Mouse (Mus musculus) WW6 (cell line): Measurements from ENCODE around the gene Taok1.

Experiments
- DNase-seq: peaks from one replicate; pipeline ENCODE4 v3.0.0-alpha.2; 2013; ENCODE audit warnings: low read depth, low spot score

The Taok1 gene

GRCm38 (mm10) chr11:77492311-77492871, 115.2 kb downstream of the Taok1 start:
- no peak for DNase-seq

DNA sequence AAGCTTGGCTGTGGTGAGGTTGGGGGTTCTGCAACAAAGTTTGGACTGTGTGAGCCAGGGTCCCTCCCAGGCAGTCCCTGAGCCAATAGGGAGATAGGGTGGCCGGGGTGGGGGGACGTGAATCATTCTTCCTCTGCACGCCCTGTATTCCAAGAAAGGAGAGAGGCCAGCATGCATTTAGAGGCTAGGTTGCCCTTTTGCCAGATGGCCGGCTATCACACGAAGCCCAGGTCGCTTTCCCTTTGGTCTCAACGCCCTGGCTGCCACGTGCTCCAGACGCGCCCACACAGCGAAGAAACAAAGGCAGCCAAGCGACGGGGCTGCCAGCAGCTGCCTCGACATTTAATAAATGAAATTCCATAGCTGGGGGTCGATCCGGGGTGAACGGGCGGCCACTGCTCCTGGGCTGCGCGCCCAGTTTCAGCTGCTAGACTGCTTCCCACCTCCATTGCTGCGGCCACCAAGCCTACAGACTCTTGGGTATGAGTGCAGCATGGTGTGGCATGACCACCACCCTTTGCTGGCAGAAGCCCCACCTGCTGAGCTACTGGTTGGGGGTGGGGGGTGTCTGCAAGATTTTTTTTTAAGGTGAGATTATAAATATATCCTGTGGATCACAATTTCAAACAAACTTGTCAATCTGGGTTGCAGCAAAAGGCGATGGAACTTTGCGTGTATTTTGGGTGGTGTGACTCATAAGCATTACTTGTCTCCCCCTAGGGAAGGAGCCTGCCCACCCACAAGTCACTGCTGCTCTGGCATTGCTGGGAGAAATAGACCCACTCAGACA, 115.9 kb downstream of the Taok1 start:
- DNase-seq, result no peak

- DNase-seq, result peak; percentile 96
These were observed 116.5 kb downstream of the Taok1 start for GRCm38 (mm10) chr11:77491123-77491501.

DNA sequence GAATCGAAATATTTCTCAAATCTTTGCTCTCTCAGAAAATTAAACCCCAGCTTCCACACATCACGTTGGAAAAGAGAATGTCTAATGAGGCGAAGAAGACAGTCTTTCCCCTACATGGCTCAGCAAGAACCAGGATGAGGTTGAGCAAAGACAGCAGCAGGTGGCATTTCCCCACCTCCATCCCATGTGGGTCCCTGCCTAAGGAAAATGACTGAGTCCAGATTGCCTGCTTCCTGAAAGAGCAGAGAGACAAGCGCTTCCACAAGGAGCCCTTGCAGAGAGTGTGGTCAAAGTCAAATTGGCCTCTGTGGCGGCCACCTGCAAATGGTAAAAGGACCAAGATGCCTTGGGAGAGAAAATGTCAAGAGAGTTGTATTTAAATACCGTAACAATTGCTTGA, 117.2 kb downstream of the Taok1 start:
- no peak for DNase-seq

- no peak for DNase-seq
These were observed 117.9 kb downstream of the Taok1 start, which contains the start of gene Ankrd13b for GRCm38 (mm10) chr11:77489591-77490235. Ankrd13b (minus strand) TSS chr11:77489678.

GRCm38 (mm10) chr11:77488771-77489581, 118.6 kb downstream of the Taok1 start:
- no peak for DNase-seq

DNA sequence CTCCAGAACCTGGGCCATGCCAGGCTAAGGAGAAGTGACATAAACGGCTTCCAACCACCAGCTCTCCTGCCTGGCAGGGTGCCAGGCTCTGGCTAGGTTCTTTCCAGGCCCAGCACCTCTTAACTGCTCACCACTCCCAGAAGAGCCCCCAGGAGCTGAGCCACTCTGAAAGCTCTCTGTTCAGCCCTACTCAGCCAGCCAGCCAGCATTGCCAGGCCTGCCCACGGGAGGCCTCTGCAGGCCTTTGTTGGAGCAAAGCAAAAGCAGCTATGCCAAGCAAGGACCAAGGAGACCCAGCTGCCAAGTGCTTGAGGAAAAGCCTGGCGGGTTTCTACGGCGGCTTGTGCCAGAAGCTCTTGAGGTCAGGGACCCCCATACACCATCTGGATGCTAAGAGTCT, 120.8 kb downstream of the Taok1 start:
- no peak for DNase-seq

- no peak for DNase-seq
These were observed 122.4 kb downstream of the Taok1 start for GRCm38 (mm10) chr11:77485229-77485628.

GRCm38 (mm10) chr11:77483510-77484255, 123.9 kb downstream of the Taok1 start:
- no peak for DNase-seq

DNA sequence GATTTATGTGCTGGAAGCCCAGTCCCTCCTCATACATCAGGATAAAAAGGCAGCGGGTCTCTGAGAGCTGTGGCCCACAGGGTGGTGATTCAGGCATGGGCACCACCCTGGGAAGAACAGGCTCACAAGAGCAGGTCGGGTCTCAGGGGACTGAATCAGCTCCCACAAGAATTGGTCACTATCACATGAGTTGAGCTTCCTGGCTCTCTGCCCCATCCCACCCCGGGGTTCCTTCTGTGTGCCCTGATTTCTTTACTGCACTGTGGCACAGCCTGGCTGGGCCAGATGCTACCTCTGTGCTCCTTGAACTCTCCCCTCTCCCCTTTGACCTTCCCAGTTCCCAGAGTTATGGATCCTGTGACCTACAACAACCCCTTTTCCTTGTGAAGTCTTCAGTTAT, 124.6 kb downstream of the Taok1 start:
- DNase-seq, result no peak
